Mouse (Mus musculus) midbrain, embryonic 12.5 days (tissue): ENCODE data around the gene Stk38. TPM values are rescaled to one million over a fixed set of nuclear protein-coding genes. Genes with fewer than 3 reads are reported as not detected.
"Not testable (repeated sequence)": the region's sequence is repeated elsewhere in the genome, so short reads cannot be mapped to it uniquely, and the experiment has no call there.

Experiments used
- ATAC-seq: fragments of 200-750 bp; cut with Nextera tagmentation; 2 replicates; pipeline ENCODE4 v1.8.0; 2017; ENCODE audit warnings: low read depth, moderate TSS enrichment, moderate library complexity; ENCODE audit not compliant: low FRiP score
- H3K27ac ChIP-seq: fragments of 300-500 bp; sonication (generic); replicated peaks from 2 replicates; pipeline ENCODE4 v1.5.1; 2016; ENCODE audit warnings: mild to moderate bottlenecking
- H3K27me3 ChIP-seq: fragments of 300-500 bp; sonication (generic); 2 replicates; pipeline ENCODE4 v1.6.1; 2016; ENCODE audit warnings: mild to moderate bottlenecking
- H3K36me3 ChIP-seq: fragments of 300-500 bp; sonication (generic); 2 replicates; pipeline ENCODE4 v1.6.1; 2016
- H3K4me1 ChIP-seq: fragments of 300-500 bp; sonication (generic); 2 replicates; pipeline ENCODE4 v1.6.1; 2016
- H3K4me2 ChIP-seq: fragments of 300-500 bp; sonication (generic); replicated peaks from 2 replicates; pipeline ENCODE4 v1.6.1; 2016; ENCODE audit warnings: mild to moderate bottlenecking, moderate library complexity
- H3K4me3 ChIP-seq: fragments of 300-500 bp; sonication (generic); 2 replicates; pipeline ENCODE4 v1.5.1; 2016; ENCODE audit warnings: mild to moderate bottlenecking
- H3K9ac ChIP-seq: fragments of 300-500 bp; sonication (generic); replicated peaks from 2 replicates; pipeline ENCODE4 v1.6.1; 2016; ENCODE audit warnings: mild to moderate bottlenecking, moderate library complexity
- H3K9me3 ChIP-seq: fragments of 300-500 bp; sonication (generic); 2 replicates; pipeline ENCODE4 v1.6.1; 2016; ENCODE audit warnings: mild to moderate bottlenecking
- WGBS: fragments of 180-500 bp; shearing (Covaris S2); methylation state at CpG from one replicate; pipeline ENCODE4 v1.1.7; 2016; 5-methylcytosine and 5-hydroxymethylcytosine counted together
- polyA plus RNA-seq: library from polyadenylated mRNA; unstranded; fragments of >200 nt; fragmentation: Nextera tagmentation; extraction: Ambion mirVana; gene quantifications from 2 replicates; pipeline ENCODE4 v1.2.1, GENCODE M21; 2016

The Stk38 gene
- polyA plus RNA-seq, 1 experiment from 2014 or later: 150 TPM

DNA sequence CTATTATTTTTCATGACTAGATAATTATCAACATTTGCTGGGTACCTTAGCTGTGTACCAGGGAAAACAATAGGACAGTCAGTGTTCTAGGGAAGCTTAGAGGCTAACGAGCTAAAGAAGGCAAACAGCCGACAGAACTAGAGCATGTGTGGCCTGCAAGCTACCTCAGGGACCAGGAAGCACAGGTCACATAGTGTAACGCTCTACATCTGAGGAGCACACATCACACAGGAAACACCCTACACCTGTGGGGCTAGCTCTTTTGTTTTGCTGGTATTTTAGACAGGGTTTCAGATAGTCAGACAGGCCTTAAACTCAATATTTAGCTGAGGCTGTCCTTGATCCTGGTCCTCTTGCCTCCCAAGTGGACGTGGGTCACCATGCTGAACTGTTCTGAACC, 13.2 kb downstream of the Stk38 start:
- no peak overlapping the region for H3K4me3 ChIP-seq
- no peaks in the 10 kb centered on the region for H3K4me1 ChIP-seq
- no peak for ATAC-seq
- H3K9ac ChIP-seq: no peak overlapping the region
- no peaks in the 10 kb centered on the region for H3K27me3 ChIP-seq
- peaks cover 63% of the 10 kb centered on the region for H3K36me3 ChIP-seq
- H3K27ac ChIP-seq: no peak overlapping the region
- WGBS: 93% methylated on average over 4 of the region's 4 CpGs
- no peak overlapping the region for H3K4me2 ChIP-seq
- H3K9me3 ChIP-seq: no peaks in the 10 kb centered on the region

DNA sequence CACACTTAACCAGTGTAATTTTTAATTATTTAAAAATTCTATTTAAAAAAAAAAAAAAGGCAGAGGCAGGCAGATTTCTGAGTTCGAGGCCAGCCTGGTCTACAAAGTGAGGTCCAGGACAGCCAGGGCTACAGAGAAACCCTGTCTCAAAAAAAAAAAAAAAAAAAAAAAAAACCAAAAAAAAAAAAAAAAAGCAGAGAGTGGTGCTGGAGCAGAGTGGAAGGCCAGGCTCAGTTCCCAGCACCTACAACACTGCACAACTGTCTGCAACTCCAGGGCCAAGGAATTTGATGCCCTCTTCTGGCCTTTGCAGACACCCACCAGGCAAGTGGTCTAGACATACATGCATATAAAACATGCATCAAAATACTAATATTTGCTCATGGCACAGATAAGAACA, 14.8 kb downstream of the Stk38 start:
- 100% methylated on average over 1 of the region's 1 CpGs for WGBS
- H3K27me3 ChIP-seq, H3K9me3 ChIP-seq, H3K9ac ChIP-seq, H3K4me3 ChIP-seq, H3K4me1 ChIP-seq, H3K4me2 ChIP-seq, ATAC-seq, H3K27ac ChIP-seq: not testable (repeated sequence)
- peaks cover 62% of the 10 kb centered on the region for H3K36me3 ChIP-seq

DNA sequence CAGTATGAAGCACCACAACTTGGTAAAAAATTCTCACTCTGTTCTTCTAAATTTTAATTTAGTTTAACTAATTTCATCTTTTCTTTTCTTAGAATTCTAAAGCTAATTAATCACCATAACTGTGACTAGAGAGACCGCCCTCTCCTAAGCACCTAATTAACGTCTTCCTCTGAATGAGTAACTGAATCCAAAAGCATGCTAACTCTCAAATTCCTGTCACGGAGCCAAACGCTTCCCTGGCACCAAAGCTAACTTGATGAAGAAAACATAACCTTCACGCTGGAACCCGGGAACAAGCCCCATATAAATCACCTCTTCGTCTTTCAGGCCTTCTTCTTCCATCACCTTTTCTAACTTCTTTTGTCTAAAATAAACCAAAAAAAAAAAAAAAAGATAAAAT, 15.7 kb downstream of the Stk38 start:
- Histone ChIP-seq H3K27me3 (no peaks in the 10 kb centered on the region), H3K4me3 (no peak overlapping the region), H3K4me2 (no peak overlapping the region), H3K9ac (no peak overlapping the region), H3K36me3 (peaks cover 63% of the 10 kb centered on the region), H3K4me1 (no peaks in the 10 kb centered on the region), H3K9me3 (no peaks in the 10 kb centered on the region), H3K27ac (no peak overlapping the region)
- ATAC-seq: no peak
- WGBS: 88% methylated on average over 7 of the region's 7 CpGs

DNA sequence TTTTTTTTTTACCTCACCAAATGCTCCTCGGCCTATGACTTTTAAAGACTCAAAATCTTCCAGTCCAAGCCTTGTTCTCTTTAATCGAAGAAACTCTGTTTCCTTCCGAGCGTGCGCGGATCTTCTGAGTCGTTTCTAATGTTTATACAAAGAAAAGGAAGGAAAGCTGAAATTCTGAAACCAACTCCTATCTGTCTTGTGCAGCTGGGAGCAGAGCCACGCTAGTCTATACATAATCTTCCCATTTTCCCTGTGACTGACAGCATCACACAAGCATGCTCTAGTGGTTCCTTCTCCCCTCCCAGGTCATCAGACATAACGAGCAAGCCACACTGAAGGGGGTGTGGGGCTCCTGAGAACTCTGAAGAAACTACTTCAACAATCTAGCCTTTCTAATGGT, 16.5 kb downstream of the Stk38 start:
- 92% methylated on average over 9 of the region's 9 CpGs for WGBS
- no peak overlapping the region for H3K27ac ChIP-seq

DNA sequence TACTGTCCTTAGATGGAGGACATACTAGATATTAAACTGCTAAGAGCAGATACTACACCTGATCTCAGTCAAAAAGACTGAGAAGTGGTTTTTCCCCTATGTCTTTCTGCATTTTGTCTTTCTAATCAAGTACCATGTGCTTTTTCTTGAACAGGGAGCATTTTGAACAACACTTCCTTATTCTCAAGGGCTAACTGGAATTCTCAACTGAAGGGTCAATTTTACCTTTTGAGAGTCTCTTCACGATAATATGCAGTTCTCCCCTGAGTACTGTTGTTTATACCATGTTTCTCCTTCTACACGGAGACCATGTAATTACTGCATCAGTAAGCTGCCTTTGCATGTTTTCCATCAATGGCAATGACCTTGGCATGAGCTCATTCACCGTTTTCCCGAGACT, 17.7 kb downstream of the Stk38 start:
- H3K4me2 ChIP-seq: no peak overlapping the region
- H3K9ac ChIP-seq: no peak overlapping the region
- H3K4me3 ChIP-seq: no peak overlapping the region
- H3K36me3 ChIP-seq: peaks cover 72% of the 10 kb centered on the region
- no peak for ATAC-seq
- 90% methylated on average over 4 of the region's 4 CpGs for WGBS
- H3K4me1 ChIP-seq: no peaks in the 10 kb centered on the region
- H3K9me3 ChIP-seq: no peaks in the 10 kb centered on the region
- no peaks in the 10 kb centered on the region for H3K27me3 ChIP-seq
- H3K27ac ChIP-seq: no peak overlapping the region

More for the DNA sequence above, 16.5 kb downstream of the Stk38 start:
- no peaks in the 10 kb centered on the region for H3K27me3 ChIP-seq
- peaks cover 65% of the 10 kb centered on the region for H3K36me3 ChIP-seq
- H3K9ac ChIP-seq: no peak overlapping the region
- no peak overlapping the region for H3K4me3 ChIP-seq
- no peak for ATAC-seq
- H3K9me3 ChIP-seq: no peaks in the 10 kb centered on the region
- no peak overlapping the region for H3K4me2 ChIP-seq
- H3K4me1 ChIP-seq: no peaks in the 10 kb centered on the region

DNA sequence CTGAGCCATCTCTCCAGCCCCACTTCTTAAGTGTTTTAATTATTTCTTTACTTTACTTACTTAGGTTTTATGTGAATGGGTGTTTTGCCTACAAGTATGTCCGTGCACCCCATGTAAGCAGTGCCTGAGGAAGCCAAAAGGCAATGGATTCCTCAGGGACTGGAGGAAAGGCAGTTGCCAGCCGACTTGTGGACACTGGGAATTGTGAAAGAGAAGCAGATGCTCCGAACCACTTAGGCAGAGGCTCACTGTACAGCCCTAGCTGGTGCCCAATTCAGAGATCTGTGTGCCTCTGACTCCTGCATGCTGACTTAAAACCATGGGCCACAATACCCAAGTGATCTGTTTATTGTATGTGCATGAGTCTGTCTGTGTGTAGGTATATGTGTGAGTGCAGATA, 18.8 kb downstream of the Stk38 start:
- Histone ChIP-seq H3K4me2 (no peak overlapping the region), H3K9ac (no peak overlapping the region), H3K27me3 (no peaks in the 10 kb centered on the region), H3K9me3 (no peaks in the 10 kb centered on the region), H3K27ac (no peak overlapping the region), H3K4me3 (no peak overlapping the region), H3K4me1 (no peaks in the 10 kb centered on the region), H3K36me3 (peaks cover 72% of the 10 kb centered on the region)
- 75% methylated on average over 3 of the region's 3 CpGs for WGBS
- ATAC-seq: no peak

- ATAC-seq: no peak
- Histone ChIP-seq H3K4me2 (no peak overlapping the region), H3K36me3 (peaks cover 77% of the 10 kb centered on the region), H3K27me3 (no peaks in the 10 kb centered on the region), H3K27ac (no peak overlapping the region), H3K4me3 (no peak overlapping the region), H3K4me1 (no peaks in the 10 kb centered on the region), H3K9ac (no peak overlapping the region), H3K9me3 (no peaks in the 10 kb centered on the region)
- 91% methylated on average over 4 of the region's 4 CpGs for WGBS
Observed at GRCm38 (mm10) chr17:28988291-28988690, 19.5 kb downstream of the Stk38 start.

DNA sequence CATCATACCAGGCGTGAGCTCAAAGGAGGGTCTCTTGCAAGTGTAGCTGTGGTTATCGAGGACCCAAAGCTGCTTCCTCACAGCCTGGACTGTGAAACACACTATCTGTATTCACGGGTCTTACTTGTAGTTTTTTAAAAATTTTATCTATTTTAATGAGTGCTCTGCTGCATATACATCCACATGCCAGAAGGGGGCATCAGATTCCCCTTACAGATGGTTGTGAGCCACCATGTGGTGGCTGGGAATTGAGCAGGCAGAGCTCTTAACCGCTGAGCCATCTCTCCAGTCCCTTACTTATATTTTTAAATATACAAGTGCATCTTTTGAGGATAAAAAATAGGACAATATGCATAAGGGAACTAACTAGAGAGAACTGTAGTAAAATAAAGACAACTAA, 20.1 kb downstream of the Stk38 start:
- no peak for ATAC-seq
- H3K27me3 ChIP-seq: no peaks in the 10 kb centered on the region
- no peak overlapping the region for H3K4me2 ChIP-seq
- WGBS: 73% methylated on average over 4 of the region's 4 CpGs
- no peaks in the 10 kb centered on the region for H3K4me1 ChIP-seq
- H3K9me3 ChIP-seq: no peaks in the 10 kb centered on the region
- H3K27ac ChIP-seq: no peak overlapping the region
- no peak overlapping the region for H3K9ac ChIP-seq
- no peak overlapping the region for H3K4me3 ChIP-seq
- peaks cover 83% of the 10 kb centered on the region for H3K36me3 ChIP-seq

GRCm38 (mm10) chr17:28986833-28987232, 21.0 kb downstream of the Stk38 start:
- Histone ChIP-seq H3K9me3 (no peaks in the 10 kb centered on the region), H3K27me3 (no peaks in the 10 kb centered on the region), H3K4me3 (no peak overlapping the region), H3K27ac (no peak overlapping the region), H3K4me1 (no peaks in the 10 kb centered on the region), H3K4me2 (no peak overlapping the region), H3K36me3 (peaks cover 88% of the 10 kb centered on the region), H3K9ac (no peak overlapping the region)
- ATAC-seq: no peak

- no peak for ATAC-seq
- H3K9ac ChIP-seq: no peak overlapping the region
- H3K27me3 ChIP-seq: no peaks in the 10 kb centered on the region
- peaks cover 82% of the 10 kb centered on the region for H3K36me3 ChIP-seq
- WGBS: 91% methylated on average over 1 of the region's 1 CpGs
- H3K9me3 ChIP-seq: no peaks in the 10 kb centered on the region
- no peaks in the 10 kb centered on the region for H3K4me1 ChIP-seq
- no peak overlapping the region for H3K4me2 ChIP-seq
- H3K4me3 ChIP-seq: no peak overlapping the region
- H3K27ac ChIP-seq: no peak overlapping the region
Observed at GRCm38 (mm10) chr17:28984724-28985420, 22.9 kb downstream of the Stk38 start.

DNA sequence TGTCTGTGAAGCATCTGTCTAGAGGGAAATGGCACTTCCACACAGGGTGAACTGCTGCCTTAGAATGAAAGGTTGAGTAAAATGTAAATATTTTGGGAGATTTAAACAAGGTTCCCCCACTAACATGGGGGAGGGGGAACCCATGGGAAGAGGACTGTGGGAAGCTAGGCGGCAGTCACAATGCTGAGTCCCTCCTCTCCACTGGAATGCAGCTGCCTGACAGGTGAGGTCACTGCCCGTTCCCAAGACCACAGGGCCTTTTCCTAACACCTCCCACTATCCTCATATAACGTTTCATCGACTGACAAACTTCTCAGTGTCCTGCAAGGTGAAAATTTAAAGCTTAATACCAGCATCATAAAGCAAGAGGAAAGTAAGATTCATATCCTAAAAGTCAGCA, 25.2 kb downstream of the Stk38 start:
- Histone ChIP-seq H3K4me1 (no peaks in the 10 kb centered on the region), H3K27me3 (no peaks in the 10 kb centered on the region), H3K9me3 (no peaks in the 10 kb centered on the region), H3K36me3 (peaks cover 79% of the 10 kb centered on the region), H3K4me3 (no peak overlapping the region), H3K27ac (no peak overlapping the region), H3K4me2 (no peak overlapping the region), H3K9ac (no peak overlapping the region)
- WGBS: 63% methylated on average over 4 of the region's 4 CpGs
- ATAC-seq: no peak

GRCm38 (mm10) chr17:28981081-28981480, 26.7 kb downstream of the Stk38 start:
- Histone ChIP-seq H3K9ac (no peak overlapping the region), H3K27ac (no peak overlapping the region; the same call in 1 of the 2 replicates), H3K4me3 (no peak overlapping the region), H3K4me2 (no peak overlapping the region), H3K9me3 (no peaks in the 10 kb centered on the region), H3K4me1 (no peaks in the 10 kb centered on the region), H3K27me3 (no peaks in the 10 kb centered on the region), H3K36me3 (peaks cover 78% of the 10 kb centered on the region)
- WGBS: 87% methylated on average over 4 of the region's 4 CpGs
- ATAC-seq: no peak

DNA sequence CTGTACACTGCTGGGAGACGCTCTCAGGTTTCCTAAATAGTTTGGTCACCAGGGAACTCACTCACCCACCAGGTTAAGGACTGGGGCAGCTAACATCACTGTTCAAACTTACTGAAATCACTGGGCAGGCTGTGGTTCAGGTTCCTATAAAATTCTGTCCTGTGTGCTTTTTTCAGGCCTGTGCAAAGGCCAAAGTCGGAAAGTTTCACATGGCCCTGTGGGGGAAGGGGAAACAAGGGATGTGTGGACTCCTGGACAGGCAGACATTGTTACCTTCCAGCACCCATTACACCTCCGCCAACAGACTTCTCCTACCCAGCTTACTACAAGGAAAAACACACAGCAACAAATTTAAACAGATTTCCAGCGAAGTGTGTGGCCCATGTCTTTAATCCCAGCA, 28.7 kb downstream of the Stk38 start:
- H3K27ac ChIP-seq: no peak overlapping the region
- H3K9ac ChIP-seq: no peak overlapping the region
- no peaks in the 10 kb centered on the region for H3K9me3 ChIP-seq
- H3K36me3 ChIP-seq: peaks cover 86% of the 10 kb centered on the region
- H3K4me1 ChIP-seq: no peaks in the 10 kb centered on the region
- H3K27me3 ChIP-seq: no peaks in the 10 kb centered on the region
- ATAC-seq: no peak
- no peak overlapping the region for H3K4me2 ChIP-seq
- 95% methylated on average over 4 of the region's 4 CpGs for WGBS
- no peak overlapping the region for H3K4me3 ChIP-seq
